Mouse (Mus musculus) MEL (cell line): ENCODE results near the gene Plekhh3.

Experiments
- POLR2A ChIP-seq, 2 experiments: IDR thresholded peaks; 2 replicates each; pipeline ENCODE4 v1.6.1; 2011 to 2012; ENCODE audit warnings: low read length in 2 of 2, mild to moderate bottlenecking in 2 of 2, control low read depth in 1 of 2, improper control_type of control experiment in 1 of 2, low read depth in 1 of 2, moderate library complexity in 1 of 2; ENCODE audit not compliant: control insufficient read depth in 1 of 2, insufficient read depth in 1 of 2, poor library complexity in 1 of 2
- TAL1 ChIP-seq: IDR thresholded peaks from 2 replicates; pipeline ENCODE4 v1.6.1; 2012; ENCODE audit warnings: mild to moderate bottlenecking, inconsistent platforms, low read length, moderate library complexity, mixed read lengths
- ZKSCAN1 ChIP-seq: IDR thresholded peaks from 2 replicates; pipeline ENCODE4 v1.6.1; 2012; ENCODE audit warnings: low read depth, mild to moderate bottlenecking, inconsistent platforms, low read length, improper control_type of control experiment, moderate library complexity
- ZMIZ1 ChIP-seq: IDR thresholded peaks from 2 replicates; pipeline ENCODE4 v1.6.1; 2012; ENCODE audit warnings: low read depth, mild to moderate bottlenecking, inconsistent platforms, low read length, improper control_type of control experiment, moderate library complexity

DNA sequence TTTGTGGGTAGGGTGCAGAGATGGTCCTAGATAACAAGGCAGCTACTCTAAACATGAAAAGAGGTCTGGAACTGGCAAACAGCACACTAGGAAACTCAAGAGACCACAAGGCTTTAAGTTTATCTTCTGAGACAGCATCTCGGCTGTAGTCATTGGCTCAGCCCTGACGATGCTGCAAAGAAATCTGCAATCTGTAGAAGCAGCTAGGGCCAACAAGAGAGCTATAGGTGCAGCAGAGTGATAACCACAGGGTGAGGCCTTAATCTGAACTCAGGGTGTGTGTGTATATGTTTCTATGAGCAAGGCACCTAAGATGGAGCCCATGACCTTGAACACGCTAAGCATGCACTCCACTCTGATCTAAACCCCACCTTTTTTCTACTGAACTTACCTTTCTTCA lies 28.4 kb upstream of the Plekhh3 start:
- TF ChIP-seq POLR2A (IDR thresholded peaks at IDR 0.05; ENCODE audit: control insufficient read depth in 1 of 2, insufficient read depth in 1 of 2, low read depth in 1 of 2, low read length in 2 of 2, poor library complexity in 1 of 2): no peak
- TF ChIP-seq ZKSCAN1: no peak
- TF ChIP-seq TAL1: no peak
- no peak for TF ChIP-seq ZMIZ1
